Mouse (Mus musculus): Measurements from ENCODE around the gene Ndufaf8. TPM values are rescaled to one million over a fixed set of nuclear protein-coding genes. Genes with fewer than 3 reads are reported as not detected.

Ndufaf8 gene
- total and polyA plus RNA-seq, 2 experiments from 2014 or later, result 57.0 to 64.8 TPM

DNA sequence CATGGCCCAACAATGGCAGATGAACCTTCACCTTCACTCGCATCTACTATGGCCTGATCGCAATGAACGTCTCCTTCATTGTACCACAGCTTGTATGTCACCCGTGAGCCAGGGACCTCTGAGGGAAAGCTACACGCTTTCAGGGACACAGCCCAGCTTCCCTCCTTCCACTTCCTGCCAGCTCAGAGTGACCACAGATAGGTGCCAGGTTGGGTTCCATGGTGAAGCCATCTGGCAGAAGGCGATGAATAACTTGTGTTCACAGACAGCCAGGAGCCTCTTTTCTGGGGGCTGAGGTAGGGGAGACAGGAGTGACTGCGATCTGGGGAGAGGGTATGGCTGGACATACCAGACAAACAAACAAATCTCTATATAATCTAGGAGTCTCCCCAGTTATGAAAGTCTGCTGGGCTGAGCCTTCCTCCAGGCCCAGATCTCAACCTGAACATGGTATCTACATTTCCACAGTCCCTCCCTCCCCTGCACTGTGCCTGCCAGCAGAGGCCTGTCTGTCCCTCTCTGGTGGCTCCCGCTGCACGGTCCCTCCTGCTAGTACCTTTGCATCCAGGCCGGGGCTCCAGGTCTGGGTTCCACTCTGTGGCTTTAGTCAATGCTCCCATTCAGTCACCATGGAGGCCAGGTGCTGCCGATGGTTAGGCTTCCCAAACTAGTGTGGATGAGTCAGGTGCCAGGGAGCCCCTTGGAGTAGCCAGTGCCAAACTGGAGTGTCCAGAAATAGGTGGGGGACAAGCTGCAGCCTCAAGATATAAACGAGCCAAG is 42.6 kb upstream of the Ndufaf8 start:
- WGBS, result 86% methylated on average over 12 of the region's 12 CpGs
- no peak overlapping the region for H3K9ac ChIP-seq (replicated peaks; ENCODE audit: low read length, poor library complexity, severe bottlenecking)
- TF ChIP-seq CTCF (IDR thresholded peaks at IDR 0.05), result no peak

DNA sequence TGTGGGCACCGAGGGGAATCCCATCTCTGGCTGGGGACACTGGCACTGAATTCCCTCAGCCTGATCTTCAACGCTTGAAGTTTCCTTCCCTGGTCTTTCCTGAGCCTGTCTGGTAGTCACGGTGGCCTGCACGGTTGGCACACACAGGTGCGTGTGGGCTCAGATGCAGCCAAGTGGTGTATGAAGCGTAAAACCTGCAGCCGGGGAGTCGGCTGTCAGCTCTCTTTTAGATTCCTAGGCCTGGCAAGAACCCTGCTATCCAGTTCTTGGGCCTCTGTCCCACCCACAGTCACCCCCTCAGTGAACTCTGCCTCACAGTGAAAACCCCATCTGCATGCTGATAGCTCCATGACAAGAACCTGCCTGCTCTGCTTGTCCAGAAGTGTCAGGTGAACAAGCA is 38.1 kb upstream of the Ndufaf8 start:
- Histone ChIP-seq H3K9ac (replicated peaks; ENCODE audit: low read length, poor library complexity, severe bottlenecking) (no peak overlapping the region), H3K9me3 (ENCODE audit: low read length) (no peaks in the 10 kb centered on the region), H3K36me3 (ENCODE audit: insufficient read depth, low read length) (peaks cover 19% of the 10 kb centered on the region), H3K27ac (ENCODE audit: low read depth, low read length) (no peak overlapping the region), H3K4me3 (ENCODE audit: low read depth, low read length) (no peak overlapping the region), H3K4me1 (ENCODE audit: insufficient read depth, low read length) (no peaks in the 10 kb centered on the region), H3K4me2 (ENCODE audit: low read depth, low read length, poor library complexity, severe bottlenecking) (no peak overlapping the region), H3K27me3 (ENCODE audit: insufficient read depth, low read length) (no peaks in the 10 kb centered on the region)
- no peak for DNase-seq (ENCODE audit: low spot score)
- TF ChIP-seq CTCF (IDR thresholded peaks at IDR 0.05), result no peak
- 85% methylated on average over 8 of the region's 8 CpGs for WGBS
- ATAC-seq (ENCODE audit: low FRiP score), result no peak

More for the DNA sequence above, 42.6 kb upstream of the Ndufaf8 start:
- H3K27ac ChIP-seq (ENCODE audit: low read depth, low read length), result no peak overlapping the region
- H3K36me3 ChIP-seq (ENCODE audit: insufficient read depth, low read length), result no peaks in the 10 kb centered on the region
- no peak overlapping the region for H3K4me3 ChIP-seq (ENCODE audit: low read depth, low read length)
- DNase-seq (ENCODE audit: low spot score) (no peak), ATAC-seq (ENCODE audit: low FRiP score) (no peak)
- H3K4me2 ChIP-seq (ENCODE audit: low read depth, low read length, poor library complexity, severe bottlenecking), result no peak overlapping the region
- no peaks in the 10 kb centered on the region for H3K27me3 ChIP-seq (ENCODE audit: insufficient read depth, low read length)
- H3K9me3 ChIP-seq (ENCODE audit: low read length), result no peaks in the 10 kb centered on the region
- 0 out of 2 replicates have a peak, but pooled peaks cover 5% of the 10 kb centered on the region for H3K4me1 ChIP-seq (ENCODE audit: insufficient read depth, low read length)

GRCm38 (mm10) chr11:120063326-120063725 is 35.4 kb upstream of the Ndufaf8 start:
- Histone ChIP-seq H3K27me3 (ENCODE audit: insufficient read depth, low read length) (no peaks in the 10 kb centered on the region), H3K9me3 (ENCODE audit: low read length) (no peaks in the 10 kb centered on the region), H3K4me2 (ENCODE audit: low read depth, low read length, poor library complexity, severe bottlenecking) (no peak overlapping the region), H3K4me1 (ENCODE audit: insufficient read depth, low read length) (no peaks in the 10 kb centered on the region), H3K27ac (ENCODE audit: low read depth, low read length) (no peak overlapping the region), H3K4me3 (ENCODE audit: low read depth, low read length) (no peak overlapping the region), H3K36me3 (ENCODE audit: insufficient read depth, low read length) (peaks cover 40% of the 10 kb centered on the region), H3K9ac (replicated peaks; ENCODE audit: low read length, poor library complexity, severe bottlenecking) (no peak overlapping the region)
- WGBS, result 86% methylated on average over 5 of the region's 5 CpGs
- TF ChIP-seq CTCF (IDR thresholded peaks at IDR 0.05), result no peak
- no peak for DNase-seq (ENCODE audit: low spot score)
- ATAC-seq (ENCODE audit: low FRiP score), result no peak

- peaks cover 47% of the 10 kb centered on the region for H3K36me3 ChIP-seq (ENCODE audit: insufficient read depth, low read length)
- 86% methylated on average over 13 of the region's 13 CpGs for WGBS
- H3K27me3 ChIP-seq (ENCODE audit: insufficient read depth, low read length), result no peaks in the 10 kb centered on the region
- H3K9me3 ChIP-seq (ENCODE audit: low read length), result no peaks in the 10 kb centered on the region
- no peak for ATAC-seq (ENCODE audit: low FRiP score)
- H3K4me3 ChIP-seq (ENCODE audit: low read depth, low read length), result no peak overlapping the region
- no peak overlapping the region for H3K27ac ChIP-seq (ENCODE audit: low read depth, low read length)
- no peak overlapping the region for H3K9ac ChIP-seq (replicated peaks; ENCODE audit: low read length, poor library complexity, severe bottlenecking)
- H3K4me2 ChIP-seq (ENCODE audit: low read depth, low read length, poor library complexity, severe bottlenecking), result no peak overlapping the region
- TF ChIP-seq CTCF (IDR thresholded peaks at IDR 0.05), result no peak
- no peak for DNase-seq (ENCODE audit: low spot score)
- no peaks in the 10 kb centered on the region for H3K4me1 ChIP-seq (ENCODE audit: insufficient read depth, low read length)
Measured at GRCm38 (mm10) chr11:120064006-120064667, 34.6 kb upstream of the Ndufaf8 start.

GRCm38 (mm10) chr11:120064668-120065040 is 34.1 kb upstream of the Ndufaf8 start:
- 90% methylated on average over 11 of the region's 11 CpGs for WGBS
- H3K36me3 ChIP-seq (ENCODE audit: insufficient read depth, low read length), result peaks cover 49% of the 10 kb centered on the region
- H3K27me3 ChIP-seq (ENCODE audit: insufficient read depth, low read length), result no peaks in the 10 kb centered on the region
- ATAC-seq (ENCODE audit: low FRiP score) (0 out of 2 replicates have a peak, but pooled peaks have one; percentile 11), DNase-seq (ENCODE audit: low spot score) (no peak)
- no peaks in the 10 kb centered on the region for H3K9me3 ChIP-seq (ENCODE audit: low read length)
- H3K4me1 ChIP-seq (ENCODE audit: insufficient read depth, low read length), result no peaks in the 10 kb centered on the region
- TF ChIP-seq CTCF (IDR thresholded peaks at IDR 0.05), result no peak
- no peak overlapping the region for H3K4me3 ChIP-seq (ENCODE audit: low read depth, low read length)
- no peak overlapping the region for H3K27ac ChIP-seq (ENCODE audit: low read depth, low read length)
- no peak overlapping the region for H3K9ac ChIP-seq (replicated peaks; ENCODE audit: low read length, poor library complexity, severe bottlenecking)
- no peak overlapping the region for H3K4me2 ChIP-seq (ENCODE audit: low read depth, low read length, poor library complexity, severe bottlenecking)

DNA sequence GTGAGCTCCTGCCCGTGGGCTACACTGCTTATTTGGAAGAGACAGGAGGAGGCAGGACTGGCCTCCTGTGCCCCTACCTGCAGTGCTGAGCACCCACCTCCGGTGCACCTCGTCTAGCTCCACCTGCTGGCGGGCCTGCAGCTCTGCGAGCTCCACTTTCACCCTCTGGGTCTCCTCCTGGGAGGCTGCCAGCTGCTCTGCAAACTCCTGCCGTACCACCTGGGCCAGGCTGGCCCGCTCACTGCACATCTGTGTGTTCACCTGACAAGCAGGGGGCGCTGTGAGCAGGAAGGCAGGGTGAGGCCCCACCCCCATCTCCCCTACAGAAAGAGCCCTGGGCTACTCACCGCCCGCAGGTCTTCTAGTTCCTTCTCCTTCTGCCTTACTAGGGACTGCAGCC is 33.4 kb upstream of the Ndufaf8 start:
- peaks cover 55% of the 10 kb centered on the region for H3K36me3 ChIP-seq (ENCODE audit: insufficient read depth, low read length)
- no peaks in the 10 kb centered on the region for H3K9me3 ChIP-seq (ENCODE audit: low read length)
- WGBS, result 40% methylated on average over 10 of the region's 10 CpGs
- H3K4me1 ChIP-seq (ENCODE audit: insufficient read depth, low read length), result no peaks in the 10 kb centered on the region
- H3K27ac ChIP-seq (ENCODE audit: low read depth, low read length), result no peak overlapping the region
- ATAC-seq (ENCODE audit: low FRiP score) (0 out of 2 replicates have a peak, but pooled peaks have one; percentile 11), DNase-seq (ENCODE audit: low spot score) (no peak)
- no peaks in the 10 kb centered on the region for H3K27me3 ChIP-seq (ENCODE audit: insufficient read depth, low read length)
- peak; percentile 77 for TF ChIP-seq CTCF (IDR thresholded peaks at IDR 0.05)
- no peak overlapping the region for H3K4me3 ChIP-seq (ENCODE audit: low read depth, low read length)
- no peak overlapping the region for H3K4me2 ChIP-seq (ENCODE audit: low read depth, low read length, poor library complexity, severe bottlenecking)
- H3K9ac ChIP-seq (replicated peaks; ENCODE audit: low read length, poor library complexity, severe bottlenecking), result no peak overlapping the region

Data from midbrain, postnatal 0 days (tissue).